Mouse (Mus musculus): ENCODE data around the gene Dbx2. TPM values are rescaled to one million over a fixed set of nuclear protein-coding genes. Genes with fewer than 3 reads are reported as not detected.

The Dbx2 gene
- polyA plus RNA-seq (2016; fragmentation: Nextera tagmentation; extraction: Ambion mirVana), result 0.11 and 1.4 TPM in 2 replicates

- WGBS, result 83% methylated on average over 5 of the region's 5 CpGs
- H3K9me3 ChIP-seq (replicated peaks), result no peaks in the 10 kb centered on the region
- peaks cover 55% of the 10 kb centered on the region for H3K27me3 ChIP-seq (ENCODE audit: low read depth, poor library complexity, severe bottlenecking)
- no peak within 1 kb of the TSS for H3K27ac ChIP-seq
- peaks cover 33% of the 10 kb centered on the region for H3K4me1 ChIP-seq
- DNase-seq (ENCODE audit: low spot score), result no peak
- no peaks in the 10 kb centered on the region for H3K36me3 ChIP-seq
- H3K4me3 ChIP-seq, result peak within 1 kb of the TSS; percentile 56
These were observed at the start of gene Dbx2 for GRCm38 (mm10) chr15:95655860-95656259. Dbx2 (minus strand) TSS chr15:95655960.

GRCm38 (mm10) chr15:95702206-95702605, 46.4 kb upstream of the Dbx2 start:
- no peak overlapping the region for H3K27ac ChIP-seq
- no peaks in the 10 kb centered on the region for H3K27me3 ChIP-seq (ENCODE audit: low read depth, poor library complexity, severe bottlenecking)
- H3K9me3 ChIP-seq (replicated peaks), result no peaks in the 10 kb centered on the region
- H3K4me1 ChIP-seq, result peaks cover 6% of the 10 kb centered on the region; the same call in 1 of the 2 replicates
- no peaks in the 10 kb centered on the region for H3K36me3 ChIP-seq
- H3K4me3 ChIP-seq, result no peak overlapping the region
- no peak for DNase-seq (ENCODE audit: low spot score)
- 78% methylated on average over 9 of the region's 9 CpGs for WGBS

GRCm38 (mm10) chr15:95701573-95701972, 45.8 kb upstream of the Dbx2 start:
- Histone ChIP-seq H3K4me1 (peaks cover 6% of the 10 kb centered on the region; the same call in 1 of the 2 replicates), H3K36me3 (no peaks in the 10 kb centered on the region), H3K27ac (no peak overlapping the region), H3K27me3 (ENCODE audit: low read depth, poor library complexity, severe bottlenecking) (no peaks in the 10 kb centered on the region), H3K9me3 (replicated peaks) (no peaks in the 10 kb centered on the region), H3K4me3 (no peak overlapping the region)
- WGBS, result 67% methylated on average over 4 of the region's 4 CpGs
- DNase-seq (ENCODE audit: low spot score), result no peak

GRCm38 (mm10) chr15:95699371-95699770, 43.6 kb upstream of the Dbx2 start:
- Histone ChIP-seq H3K9me3 (replicated peaks) (no peaks in the 10 kb centered on the region), H3K27ac (no peak overlapping the region), H3K27me3 (ENCODE audit: low read depth, poor library complexity, severe bottlenecking) (no peaks in the 10 kb centered on the region), H3K4me1 (peaks cover 6% of the 10 kb centered on the region; the same call in 1 of the 2 replicates), H3K36me3 (no peaks in the 10 kb centered on the region), H3K4me3 (no peak overlapping the region)
- no peak for DNase-seq (ENCODE audit: low spot score)
- WGBS, result 89% methylated on average over 12 of the region's 12 CpGs

GRCm38 (mm10) chr15:95693759-95694158, 38.0 kb upstream of the Dbx2 start:
- no peaks in the 10 kb centered on the region for H3K36me3 ChIP-seq
- H3K9me3 ChIP-seq (replicated peaks), result no peaks in the 10 kb centered on the region
- DNase-seq (ENCODE audit: low spot score), result no peak
- H3K4me1 ChIP-seq, result no peaks in the 10 kb centered on the region
- no peak overlapping the region for H3K4me3 ChIP-seq
- H3K27me3 ChIP-seq (ENCODE audit: low read depth, poor library complexity, severe bottlenecking), result no peaks in the 10 kb centered on the region
- H3K27ac ChIP-seq, result no peak overlapping the region
- WGBS, result 83% methylated on average over 3 of the region's 3 CpGs

- H3K4me1 ChIP-seq, result no peaks in the 10 kb centered on the region
- no peak overlapping the region for H3K4me3 ChIP-seq
- no peaks in the 10 kb centered on the region for H3K36me3 ChIP-seq
- no peak for DNase-seq (ENCODE audit: low spot score)
- no peaks in the 10 kb centered on the region for H3K27me3 ChIP-seq (ENCODE audit: low read depth, poor library complexity, severe bottlenecking)
- H3K27ac ChIP-seq, result no peak overlapping the region
- 78% methylated on average over 8 of the region's 8 CpGs for WGBS
- no peaks in the 10 kb centered on the region for H3K9me3 ChIP-seq (replicated peaks)
These were observed 35.8 kb upstream of the Dbx2 start for GRCm38 (mm10) chr15:95691594-95691993.

GRCm38 (mm10) chr15:95691129-95691528, 35.4 kb upstream of the Dbx2 start:
- H3K36me3 ChIP-seq, result no peaks in the 10 kb centered on the region
- H3K4me1 ChIP-seq, result no peaks in the 10 kb centered on the region
- no peak overlapping the region for H3K27ac ChIP-seq
- H3K9me3 ChIP-seq (replicated peaks), result no peaks in the 10 kb centered on the region
- no peaks in the 10 kb centered on the region for H3K27me3 ChIP-seq (ENCODE audit: low read depth, poor library complexity, severe bottlenecking)
- 70% methylated on average over 5 of the region's 5 CpGs for WGBS
- no peak overlapping the region for H3K4me3 ChIP-seq
- no peak for DNase-seq (ENCODE audit: low spot score)

GRCm38 (mm10) chr15:95682620-95683019, 26.9 kb upstream of the Dbx2 start:
- no peaks in the 10 kb centered on the region for H3K9me3 ChIP-seq (replicated peaks)
- no peak overlapping the region for H3K27ac ChIP-seq
- no peaks in the 10 kb centered on the region for H3K27me3 ChIP-seq (ENCODE audit: low read depth, poor library complexity, severe bottlenecking)
- H3K4me3 ChIP-seq, result no peak overlapping the region
- 88% methylated on average over 4 of the region's 4 CpGs for WGBS
- no peaks in the 10 kb centered on the region for H3K36me3 ChIP-seq
- H3K4me1 ChIP-seq, result no peaks in the 10 kb centered on the region
- DNase-seq (ENCODE audit: low spot score), result no peak

GRCm38 (mm10) chr15:95675645-95676044, 19.9 kb upstream of the Dbx2 start:
- H3K4me1 ChIP-seq, result no peaks in the 10 kb centered on the region
- no peaks in the 10 kb centered on the region for H3K36me3 ChIP-seq
- H3K9me3 ChIP-seq (replicated peaks), result no peaks in the 10 kb centered on the region
- DNase-seq (ENCODE audit: low spot score), result no peak
- H3K4me3 ChIP-seq, result no peak overlapping the region
- no peaks in the 10 kb centered on the region for H3K27me3 ChIP-seq (ENCODE audit: low read depth, poor library complexity, severe bottlenecking)
- 85% methylated on average over 4 of the region's 4 CpGs for WGBS
- no peak overlapping the region for H3K27ac ChIP-seq

GRCm38 (mm10) chr15:95675176-95675575, 19.4 kb upstream of the Dbx2 start:
- DNase-seq (ENCODE audit: low spot score), result no peak
- 94% methylated on average over 2 of the region's 2 CpGs for WGBS
- Histone ChIP-seq H3K27me3 (ENCODE audit: low read depth, poor library complexity, severe bottlenecking) (no peaks in the 10 kb centered on the region), H3K4me1 (no peaks in the 10 kb centered on the region), H3K36me3 (no peaks in the 10 kb centered on the region), H3K9me3 (replicated peaks) (no peaks in the 10 kb centered on the region), H3K27ac (no peak overlapping the region), H3K4me3 (no peak overlapping the region)

- no peak for DNase-seq (ENCODE audit: low spot score)
- WGBS, result 49% methylated on average over 8 of the region's 8 CpGs
- Histone ChIP-seq H3K27me3 (ENCODE audit: low read depth, poor library complexity, severe bottlenecking) (no peaks in the 10 kb centered on the region), H3K36me3 (no peaks in the 10 kb centered on the region), H3K4me3 (no peak overlapping the region), H3K27ac (no peak overlapping the region), H3K9me3 (replicated peaks) (no peaks in the 10 kb centered on the region), H3K4me1 (no peaks in the 10 kb centered on the region)
These were observed 11.4 kb upstream of the Dbx2 start for GRCm38 (mm10) chr15:95667209-95667608.

- Histone ChIP-seq H3K4me3 (no peak overlapping the region), H3K9me3 (replicated peaks) (no peaks in the 10 kb centered on the region), H3K4me1 (no peaks in the 10 kb centered on the region), H3K27me3 (ENCODE audit: low read depth, poor library complexity, severe bottlenecking) (no peaks in the 10 kb centered on the region), H3K36me3 (no peaks in the 10 kb centered on the region), H3K27ac (no peak overlapping the region)
- DNase-seq (ENCODE audit: low spot score), result no peak
- WGBS, result 94% methylated on average over 4 of the region's 4 CpGs
These were observed 9.2 kb upstream of the Dbx2 start for GRCm38 (mm10) chr15:95665002-95665401.

- DNase-seq (ENCODE audit: low spot score), result no peak
- Histone ChIP-seq H3K36me3 (no peaks in the 10 kb centered on the region), H3K4me3 (no peak overlapping the region), H3K4me1 (no peaks in the 10 kb centered on the region), H3K27ac (no peak overlapping the region), H3K9me3 (replicated peaks) (no peaks in the 10 kb centered on the region), H3K27me3 (ENCODE audit: low read depth, poor library complexity, severe bottlenecking) (0 out of 2 replicates have a peak, but pooled peaks cover 5% of the 10 kb centered on the region)
- WGBS, result 81% methylated on average over 2 of the region's 2 CpGs
These were observed 6.0 kb upstream of the Dbx2 start for GRCm38 (mm10) chr15:95661718-95662117.

- DNase-seq (ENCODE audit: low spot score), result no peak
- Histone ChIP-seq H3K36me3 (no peaks in the 10 kb centered on the region), H3K27me3 (ENCODE audit: low read depth, poor library complexity, severe bottlenecking) (peaks cover 10% of the 10 kb centered on the region), H3K9me3 (replicated peaks) (no peaks in the 10 kb centered on the region), H3K4me3 (no peak overlapping the region), H3K4me1 (no peaks in the 10 kb centered on the region), H3K27ac (no peak overlapping the region)
- WGBS, result 90% methylated on average over 5 of the region's 5 CpGs
These were observed 4.6 kb upstream of the Dbx2 start for GRCm38 (mm10) chr15:95660368-95660767.
